Mouse (Mus musculus) heart, embryonic 14.5 days (tissue): ENCODE measurements at regions not wholly inside any gene's neighbourhood (a gene's known extent, or its start where the extent isn't known, plus 50 kb on each side); places are given as distances from the start of the nearest gene placed in this dataset.

Source experiments
- ATAC-seq: fragments of 200-750 bp; cut with Nextera tagmentation; 2 replicates; pipeline ENCODE4 v1.8.0; 2017; ENCODE audit warnings: low read depth, moderate TSS enrichment; ENCODE audit not compliant: insufficient number of reproducible peaks, insufficient read depth, low FRiP score
- H3K27ac ChIP-seq, 2 experiments: fragments of 200-500 bp in 1 of 2; fragments of 300-500 bp in 1 of 2; sonication (generic) in 1 of 2; replicated peaks in 1 of 2; 2 replicates each; pipeline ENCODE4 v1.5.1; 2012 to 2014; ENCODE audit warnings: low read depth in 2 of 2, low read length in 2 of 2, control low read depth in 1 of 2, mild to moderate bottlenecking in 1 of 2, mixed read lengths in 1 of 2; ENCODE audit not compliant: control insufficient read depth in 1 of 2, insufficient read depth in 1 of 2
- H3K27me3 ChIP-seq: fragments of 300-500 bp; sonication (generic); 2 replicates; pipeline ENCODE4 v1.6.1; 2014; ENCODE audit warnings: mild to moderate bottlenecking, low read length, control low read depth; ENCODE audit not compliant: control insufficient read depth, insufficient read depth
- H3K36me3 ChIP-seq: fragments of 300-500 bp; sonication (generic); 2 replicates; pipeline ENCODE4 v1.6.1; 2014; ENCODE audit warnings: mild to moderate bottlenecking, control low read depth, low read length, mixed read lengths; ENCODE audit not compliant: control insufficient read depth, insufficient read depth
- H3K4me1 ChIP-seq, 2 experiments: fragments of 200-500 bp in 1 of 2; fragments of 300-500 bp in 1 of 2; sonication (generic) in 1 of 2; 2 replicates each; pipeline ENCODE4 v1.6.1; 2012 to 2014; ENCODE audit warnings: low read length in 2 of 2, control low read depth in 1 of 2, mixed read lengths in 1 of 2; ENCODE audit not compliant: control insufficient read depth in 2 of 2, insufficient read depth in 2 of 2
- H3K4me2 ChIP-seq: fragments of 300-500 bp; sonication (generic); 2 replicates; pipeline ENCODE4 v1.6.1; 2014; ENCODE audit warnings: mild to moderate bottlenecking, low read length
- H3K4me3 ChIP-seq, 2 experiments: fragments of 200-500 bp in 1 of 2; fragments of 300-500 bp in 1 of 2; sonication (generic) in 1 of 2; 2 replicates each; pipeline ENCODE4 v1.5.1; 2012 to 2014; ENCODE audit warnings: low read length in 2 of 2, mild to moderate bottlenecking in 2 of 2, control low read depth in 1 of 2, low read depth in 1 of 2, moderate library complexity in 1 of 2; ENCODE audit not compliant: control insufficient read depth in 1 of 2, insufficient read depth in 1 of 2
- H3K9ac ChIP-seq: fragments of 300-500 bp; sonication (generic); 2 replicates; pipeline ENCODE4 v1.6.1; 2014; ENCODE audit warnings: mild to moderate bottlenecking, low read length
- H3K9me3 ChIP-seq: fragments of 300-500 bp; sonication (generic); 2 replicates; pipeline ENCODE4 v1.6.1; 2016; ENCODE audit warnings: low read length, control low read depth; ENCODE audit not compliant: control insufficient read depth
- WGBS: fragments of 180-500 bp; shearing (Covaris S2); extraction: QIAGEN DNeasy Blood & Tissue Kit; methylation state at CpG from one replicate; pipeline ENCODE4 v1.1.7; 2014; 5-methylcytosine and 5-hydroxymethylcytosine counted together

GRCm38 (mm10) chr13:78577497-78577896 lies 377.9 kb upstream of the Nr2f1 start:
- Histone ChIP-seq H3K4me2 (no peak overlapping the region), H3K9ac (no peak overlapping the region), H3K27me3 (no peaks in the 10 kb centered on the region), H3K36me3 (no peaks in the 10 kb centered on the region), H3K4me1 (no peaks in the 10 kb centered on the region), H3K9me3 (no peaks in the 10 kb centered on the region), H3K4me3 (no peak overlapping the region), H3K27ac (no peak overlapping the region)
- WGBS, result 100% methylated on average over 1 of the region's 1 CpGs
- ATAC-seq, result no peak

- H3K4me3 ChIP-seq, result no peak overlapping the region
- no peak for ATAC-seq
Observed at GRCm38 (mm10) chr13:78576300-78577296, 377.0 kb upstream of the Nr2f1 start.

GRCm38 (mm10) chr13:78571093-78571492 lies 371.5 kb upstream of the Nr2f1 start:
- Histone ChIP-seq H3K27me3 (no peaks in the 10 kb centered on the region), H3K4me1 (no peaks in the 10 kb centered on the region), H3K4me3 (no peak overlapping the region), H3K36me3 (no peaks in the 10 kb centered on the region), H3K27ac (no peak overlapping the region), H3K9ac (no peak overlapping the region), H3K4me2 (no peak overlapping the region), H3K9me3 (no peaks in the 10 kb centered on the region)
- WGBS, result 44% methylated on average over 2 of the region's 2 CpGs
- no peak for ATAC-seq

More at GRCm38 (mm10) chr13:78576300-78577296, 377.0 kb upstream of the Nr2f1 start:
- Histone ChIP-seq H3K9ac (no peak overlapping the region), H3K4me2 (no peak overlapping the region), H3K36me3 (no peaks in the 10 kb centered on the region), H3K4me1 (no peaks in the 10 kb centered on the region), H3K9me3 (no peaks in the 10 kb centered on the region), H3K27me3 (no peaks in the 10 kb centered on the region), H3K27ac (no peak overlapping the region)
- 71% methylated on average over 9 of the region's 9 CpGs for WGBS

- Histone ChIP-seq H3K4me3 (no peak overlapping the region), H3K9me3 (no peaks in the 10 kb centered on the region), H3K4me2 (no peak overlapping the region), H3K4me1 (no peaks in the 10 kb centered on the region), H3K27me3 (no peaks in the 10 kb centered on the region), H3K9ac (no peak overlapping the region), H3K36me3 (no peaks in the 10 kb centered on the region), H3K27ac (no peak overlapping the region)
- ATAC-seq, result no peak
- 55% methylated on average over 2 of the region's 2 CpGs for WGBS
Observed at GRCm38 (mm10) chr13:78524446-78524937, 324.9 kb upstream of the Nr2f1 start.

- Histone ChIP-seq H3K36me3 (no peaks in the 10 kb centered on the region), H3K4me3 (no peak overlapping the region), H3K4me1 (no peaks in the 10 kb centered on the region), H3K4me2 (no peak overlapping the region), H3K9ac (no peak overlapping the region), H3K27ac (no peak overlapping the region), H3K27me3 (no peaks in the 10 kb centered on the region), H3K9me3 (no peaks in the 10 kb centered on the region)
- ATAC-seq, result no peak
- WGBS, result 84% methylated on average over 1 of the region's 1 CpGs
Observed at GRCm38 (mm10) chr13:78520771-78521170, 321.2 kb upstream of the Nr2f1 start.

- Histone ChIP-seq H3K4me3 (no peak overlapping the region), H3K36me3 (no peaks in the 10 kb centered on the region), H3K4me2 (no peak overlapping the region), H3K27me3 (no peaks in the 10 kb centered on the region), H3K9ac (no peak overlapping the region), H3K9me3 (no peaks in the 10 kb centered on the region), H3K27ac (no peak overlapping the region), H3K4me1 (no peaks in the 10 kb centered on the region)
- 81% methylated on average over 3 of the region's 3 CpGs for WGBS
- ATAC-seq, result no peak
Observed at GRCm38 (mm10) chr13:78520186-78520585, 320.6 kb upstream of the Nr2f1 start.

GRCm38 (mm10) chr13:78500551-78500950 lies 301.0 kb upstream of the Nr2f1 start:
- no peak for ATAC-seq
- no peak overlapping the region for H3K4me3 ChIP-seq
- H3K9me3 ChIP-seq, result no peaks in the 10 kb centered on the region
- H3K4me2 ChIP-seq, result no peak overlapping the region
- WGBS, result 86% methylated on average over 7 of the region's 7 CpGs
- no peaks in the 10 kb centered on the region for H3K27me3 ChIP-seq
- no peaks in the 10 kb centered on the region for H3K4me1 ChIP-seq
- no peaks in the 10 kb centered on the region for H3K36me3 ChIP-seq
- no peak overlapping the region for H3K27ac ChIP-seq
- H3K9ac ChIP-seq, result no peak overlapping the region
